Mouse (Mus musculus) ES-E14 (cell line): ENCODE measurements at regions not wholly inside any gene's neighbourhood (a gene's known extent, or its start where the extent isn't known, plus 50 kb on each side); places are given as distances from the start of the nearest gene placed in this dataset.

Experiments
- DNase-seq: peaks from one replicate; pipeline ENCODE4 v3.0.0-alpha.2; 2013; ENCODE audit warnings: low read depth, low spot score
- H3K27ac ChIP-seq: 2 replicates; pipeline ENCODE4 v1.5.1; 2012; ENCODE audit warnings: low read depth, mild to moderate bottlenecking, low read length, moderate library complexity, mixed read lengths; ENCODE audit not compliant: poor library complexity, insufficient read depth, severe bottlenecking
- H3K36me3 ChIP-seq: 2 replicates; pipeline ENCODE4 v1.6.1; 2012; ENCODE audit warnings: mild to moderate bottlenecking, low read length, moderate library complexity, mixed read lengths; ENCODE audit not compliant: control insufficient read depth, poor library complexity, insufficient read depth, severe bottlenecking
- H3K4me1 ChIP-seq, 2 experiments: fragments of 150-350 bp in 1 of 2; sonication (generic) in 1 of 2; 2 replicates each; pipeline ENCODE4 v1.6.1; 2012; ENCODE audit warnings: low read length in 2 of 2, mild to moderate bottlenecking in 1 of 2, mixed read lengths in 1 of 2; ENCODE audit not compliant: control insufficient read depth in 2 of 2, insufficient read depth in 2 of 2, poor library complexity in 1 of 2
- H3K4me3 ChIP-seq, 2 experiments: fragments of 150-350 bp in 1 of 2; sonication (generic) in 1 of 2; 2 replicates each; pipeline ENCODE4 v1.5.1; 2012; ENCODE audit warnings: low read length in 2 of 2, low read depth in 1 of 2, mild to moderate bottlenecking in 1 of 2, mixed read lengths in 1 of 2; ENCODE audit not compliant: insufficient read depth in 1 of 2, poor library complexity in 1 of 2, severe bottlenecking in 1 of 2
- H3K9ac ChIP-seq: 2 replicates; pipeline ENCODE4 v1.6.1; 2012; ENCODE audit warnings: low read depth, mild to moderate bottlenecking, low read length, mixed read lengths; ENCODE audit not compliant: poor library complexity, insufficient read depth, severe bottlenecking
- H3K9me3 ChIP-seq: fragments of 150-350 bp; sonication (generic); 2 replicates; pipeline ENCODE4 v1.6.1; 2012; ENCODE audit warnings: low read depth, mild to moderate bottlenecking, low read length; ENCODE audit not compliant: control insufficient read depth, insufficient read depth
- CHD2 ChIP-seq: IDR thresholded peaks from 2 replicates; pipeline ENCODE4 v1.6.1; 2014; ENCODE audit warnings: mild to moderate bottlenecking, low read depth, low read length, inconsistent platforms
- HCFC1 ChIP-seq: IDR thresholded peaks from 2 replicates; pipeline ENCODE4 v1.6.1; 2012; ENCODE audit warnings: low read length, inconsistent platforms, borderline replicate concordance; ENCODE audit not compliant: insufficient read depth
- MAFK ChIP-seq: IDR thresholded peaks from 2 replicates; pipeline ENCODE4 v1.6.1; 2014; ENCODE audit warnings: mild to moderate bottlenecking, low read depth, low read length, inconsistent platforms; ENCODE audit not compliant: insufficient read depth
- ZC3H11A ChIP-seq: IDR thresholded peaks from 2 replicates; pipeline ENCODE4 v1.6.1; 2012; ENCODE audit warnings: low read depth, mild to moderate bottlenecking, inconsistent platforms, low read length, borderline replicate concordance
- ZNF384 ChIP-seq: IDR thresholded peaks from 2 replicates; pipeline ENCODE4 v1.6.1; 2012; ENCODE audit warnings: low read depth, low read length, inconsistent platforms
- in situ Hi-C, 2 experiments: fragments of 600-800 bp; cut with MboI; formaldehyde crosslinking; loops; one replicate each; pipeline ENCODE4 v1.15.1; 2025; ENCODE audit warnings: low sequenced_read_pairs in 2 of 2, inconsistent platforms in 1 of 2; ENCODE audit not compliant: unreplicated experiment in 2 of 2

DNA sequence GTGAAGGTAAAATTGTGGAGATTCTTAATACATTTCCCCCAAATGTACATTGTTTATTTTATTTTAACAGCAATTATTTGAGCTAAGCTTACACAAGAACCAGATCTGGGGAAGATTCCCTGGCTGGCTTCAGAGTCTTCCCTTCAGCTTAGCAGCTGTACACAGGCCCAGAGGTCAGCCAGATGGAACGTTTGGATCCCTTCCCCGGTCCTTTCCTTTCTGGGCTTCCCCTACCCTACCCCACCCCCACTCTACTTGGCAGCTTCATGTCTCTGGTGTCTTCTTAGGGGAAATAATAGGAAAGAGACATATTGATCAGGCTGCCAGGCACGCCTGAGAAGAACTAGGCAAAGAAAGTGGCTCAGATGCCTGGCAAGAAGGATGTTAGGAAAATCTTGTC is 172.4 kb downstream of the Zfp330 start:
- in situ Hi-C loops, result no loop called here
- TF ChIP-seq ZC3H11A, result no peak
- no peak for TF ChIP-seq CHD2
- TF ChIP-seq MAFK, result no peak
- TF ChIP-seq ZNF384, result no peak
- no peak for TF ChIP-seq HCFC1
- H3K27ac ChIP-seq, result no peak overlapping the region
- H3K36me3 ChIP-seq, result no peaks in the 10 kb centered on the region
- H3K4me1 ChIP-seq, result no peaks in the 10 kb centered on the region
- H3K9me3 ChIP-seq, result no peaks in the 10 kb centered on the region
- no peak overlapping the region for H3K9ac ChIP-seq
- no peak for DNase-seq
- no peak overlapping the region for H3K4me3 ChIP-seq

DNA sequence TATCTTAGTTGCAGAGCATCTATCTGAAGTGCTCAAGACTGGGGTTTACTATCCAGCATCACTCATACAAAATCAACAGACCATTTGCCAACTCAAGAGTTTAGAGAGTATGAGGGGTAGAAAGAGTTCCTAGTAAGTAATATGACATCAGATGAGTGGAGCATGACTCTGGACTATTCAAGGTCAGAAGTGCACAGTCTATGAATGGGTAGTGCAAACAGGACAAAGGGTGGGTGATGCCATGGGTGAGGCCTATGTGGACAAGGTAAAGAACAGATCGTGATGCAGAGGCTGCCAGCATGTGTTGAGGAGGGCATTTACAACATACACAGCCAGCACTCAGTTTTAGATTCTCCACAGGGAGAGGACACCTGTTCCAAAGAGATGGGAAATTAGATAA is 170.4 kb upstream of the Il15 start:
- TF ChIP-seq ZNF384 (no peak), ZC3H11A (no peak), MAFK (no peak), CHD2 (no peak), HCFC1 (no peak)
- H3K36me3 ChIP-seq, result no peaks in the 10 kb centered on the region
- no peak overlapping the region for H3K27ac ChIP-seq
- no peak overlapping the region for H3K9ac ChIP-seq
- H3K4me3 ChIP-seq, result no peak overlapping the region
- in situ Hi-C loops, result no loop called here
- H3K4me1 ChIP-seq, result no peaks in the 10 kb centered on the region
- no peak for DNase-seq
- H3K9me3 ChIP-seq, result no peaks in the 10 kb centered on the region

DNA sequence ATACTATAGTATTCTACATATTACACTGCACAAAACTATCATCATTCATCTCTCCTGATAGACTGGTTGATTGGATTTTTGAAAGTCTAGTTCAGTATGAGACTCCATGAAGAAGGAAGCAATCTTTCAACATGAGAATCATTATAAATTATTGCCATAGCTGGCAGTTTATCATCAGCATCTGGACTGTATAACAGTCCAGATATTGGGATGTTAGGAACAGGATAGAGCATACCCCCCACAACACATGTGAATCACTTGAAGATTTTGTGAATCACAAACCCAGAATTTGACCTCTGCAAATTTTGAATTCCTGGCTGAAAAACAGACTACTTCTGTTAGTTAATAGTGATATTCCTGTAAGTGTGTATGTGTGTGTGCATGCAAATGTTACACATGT is 135.1 kb upstream of the Il15 start:
- H3K4me1 ChIP-seq, result no peaks in the 10 kb centered on the region
- DNase-seq, result no peak
- no peaks in the 10 kb centered on the region for H3K36me3 ChIP-seq
- H3K9me3 ChIP-seq, result no peaks in the 10 kb centered on the region
- H3K9ac ChIP-seq, result no peak overlapping the region
- H3K27ac ChIP-seq, result no peak overlapping the region
- no peak overlapping the region for H3K4me3 ChIP-seq
- in situ Hi-C loops, result no loop called here
- no peak for TF ChIP-seq MAFK
- TF ChIP-seq HCFC1, result no peak

DNA sequence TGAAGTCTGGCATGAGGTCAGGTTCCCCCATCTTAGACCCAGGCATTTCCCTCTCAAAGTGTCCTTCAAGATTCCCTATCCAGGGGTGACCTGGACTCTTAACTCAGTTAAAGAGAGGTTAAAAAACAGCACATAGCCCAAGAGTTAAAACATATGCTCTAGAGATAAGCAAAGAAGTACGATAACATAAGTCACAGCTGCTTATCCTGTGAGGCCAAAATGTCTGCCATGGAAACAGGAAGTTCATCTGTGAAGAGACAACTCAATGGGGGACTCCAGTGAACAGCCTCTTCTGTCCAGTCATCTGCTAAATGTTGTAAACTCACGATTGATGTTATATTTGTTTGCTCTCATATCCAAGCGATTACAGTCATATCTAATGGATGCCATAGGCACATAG is 126.1 kb upstream of the Il15 start:
- no peak overlapping the region for H3K4me3 ChIP-seq
- H3K9ac ChIP-seq, result no peak overlapping the region
- H3K4me1 ChIP-seq, result no peaks in the 10 kb centered on the region
- no peaks in the 10 kb centered on the region for H3K9me3 ChIP-seq
- in situ Hi-C loops, result no loop called here
- DNase-seq, result no peak
- H3K27ac ChIP-seq, result no peak overlapping the region
- TF ChIP-seq ZC3H11A, result no peak
- TF ChIP-seq HCFC1, result no peak
- TF ChIP-seq ZNF384, result no peak
- no peak for TF ChIP-seq MAFK
- no peak for TF ChIP-seq CHD2
- H3K36me3 ChIP-seq, result no peaks in the 10 kb centered on the region

DNA sequence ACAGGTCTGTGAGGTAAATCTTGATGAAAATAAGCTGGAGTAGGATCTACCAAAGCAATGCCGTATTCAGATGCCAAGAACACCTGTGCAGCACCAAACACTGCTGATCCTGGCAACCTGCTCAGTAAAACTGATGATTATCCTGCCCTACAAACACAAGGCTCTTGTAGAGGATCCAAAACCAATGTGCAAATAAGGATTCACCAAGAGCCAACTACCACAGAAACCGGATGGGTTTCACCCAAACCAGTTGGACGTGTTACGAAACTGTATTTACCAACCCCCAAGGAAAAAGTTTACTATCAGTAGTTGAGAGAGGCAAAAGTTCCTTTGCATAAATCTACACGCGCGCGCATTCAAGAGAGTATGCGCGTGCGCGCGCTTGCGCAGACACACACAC is 120.8 kb upstream of the Il15 start:
- in situ Hi-C loops, result no loop called here
- Histone ChIP-seq H3K9ac (no peak overlapping the region), H3K9me3 (no peaks in the 10 kb centered on the region), H3K27ac (no peak overlapping the region), H3K4me3 (no peak overlapping the region), H3K4me1 (no peaks in the 10 kb centered on the region), H3K36me3 (no peaks in the 10 kb centered on the region)
- no peak for DNase-seq
- TF ChIP-seq HCFC1, result no peak
- no peak for TF ChIP-seq MAFK
- TF ChIP-seq ZNF384, result no peak
- TF ChIP-seq CHD2, result no peak
- no peak for TF ChIP-seq ZC3H11A
